Mouse (Mus musculus) spleen, adult 2 months (tissue): ENCODE results near the gene 1300017J02Rik. TPM values are rescaled to one million over a fixed set of nuclear protein-coding genes. Genes with fewer than 3 reads are reported as not detected.

Source experiments
- DNase-seq, 2 experiments: peaks; one replicate each; pipeline versions ENCODE4 v3.0.0 to v3.0.0-alpha.2; 2012 to 2021; ENCODE audit warnings: low spot score in 2 of 2, low read depth in 1 of 2
- H3K27ac ChIP-seq: fragments of 200-500 bp; 2 replicates; pipeline ENCODE4 v1.5.1; 2012; ENCODE audit warnings: low read length, inconsistent platforms; ENCODE audit not compliant: insufficient read depth
- H3K27me3 ChIP-seq: fragments of 200-500 bp; 2 replicates; pipeline ENCODE4 v1.6.1; 2012; ENCODE audit warnings: mild to moderate bottlenecking, moderate library complexity, low read length, inconsistent platforms; ENCODE audit not compliant: control insufficient read depth, insufficient read depth
- H3K36me3 ChIP-seq: fragments of 200-500 bp; 2 replicates; pipeline ENCODE4 v1.6.1; 2012; ENCODE audit warnings: mild to moderate bottlenecking, low read length, inconsistent platforms; ENCODE audit not compliant: control insufficient read depth, insufficient read depth
- H3K4me1 ChIP-seq: fragments of 200-500 bp; 2 replicates; pipeline ENCODE4 v1.6.1; 2011; ENCODE audit warnings: inconsistent platforms; ENCODE audit not compliant: control insufficient read depth, insufficient read depth, insufficient read length
- H3K4me3 ChIP-seq: fragments of 200-500 bp; 2 replicates; pipeline ENCODE4 v1.5.1; 2011; ENCODE audit warnings: mild to moderate bottlenecking, inconsistent platforms; ENCODE audit not compliant: insufficient read depth, insufficient read length; ENCODE audit errors: extremely low read depth
- CTCF ChIP-seq: fragments of 200-500 bp; IDR thresholded peaks from 2 replicates; pipeline ENCODE4 v1.5.1; 2011; ENCODE audit warnings: mild to moderate bottlenecking, inconsistent platforms; ENCODE audit not compliant: insufficient read depth, insufficient read length, insufficient replicate concordance; ENCODE audit errors: extremely low read depth
- POLR2A ChIP-seq: fragments of 200-500 bp; IDR thresholded peaks from 2 replicates; pipeline ENCODE4 v1.6.1; 2011; ENCODE audit warnings: low read depth, low read length, inconsistent platforms
- WGBS: fragments of 180-500 bp; shearing (Covaris S2); methylation state at CpG from one replicate; pipeline ENCODE4 v1.1.7; 2018; 5-methylcytosine and 5-hydroxymethylcytosine counted together
- polyA plus RNA-seq: library from polyadenylated mRNA; depleted of rRNA; stranded (reverse); fragments of >200 nt; gene quantifications from 2 replicates; pipeline ENCODE4 v1.2.3, GENCODE M21; 2012

Gene 1300017J02Rik
- polyA plus RNA-seq, 1 experiment, result 8.0 TPM

GRCm38 (mm10) chr9:103326449-103326848 is 21.6 kb upstream of the 1300017J02Rik start:
- Histone ChIP-seq H3K4me1 (no peaks in the 10 kb centered on the region), H3K27me3 (no peaks in the 10 kb centered on the region), H3K36me3 (peaks cover 48% of the 10 kb centered on the region), H3K4me3 (no peak overlapping the region), H3K27ac (no peak overlapping the region)
- 85% methylated on average over 9 of the region's 9 CpGs for WGBS
- TF ChIP-seq POLR2A (no peak), CTCF (no peak)
- DNase-seq, result no peak

- Histone ChIP-seq H3K36me3 (peaks cover 51% of the 10 kb centered on the region), H3K4me3 (no peak overlapping the region), H3K27me3 (no peaks in the 10 kb centered on the region), H3K4me1 (no peaks in the 10 kb centered on the region), H3K27ac (no peak overlapping the region)
- DNase-seq, result no peak
- TF ChIP-seq POLR2A, result no peak
- no peak for TF ChIP-seq CTCF
- WGBS, result 79% methylated on average over 1 of the region's 2 CpGs
Measured at GRCm38 (mm10) chr9:103324678-103325077, 19.8 kb upstream of the 1300017J02Rik start.

DNA sequence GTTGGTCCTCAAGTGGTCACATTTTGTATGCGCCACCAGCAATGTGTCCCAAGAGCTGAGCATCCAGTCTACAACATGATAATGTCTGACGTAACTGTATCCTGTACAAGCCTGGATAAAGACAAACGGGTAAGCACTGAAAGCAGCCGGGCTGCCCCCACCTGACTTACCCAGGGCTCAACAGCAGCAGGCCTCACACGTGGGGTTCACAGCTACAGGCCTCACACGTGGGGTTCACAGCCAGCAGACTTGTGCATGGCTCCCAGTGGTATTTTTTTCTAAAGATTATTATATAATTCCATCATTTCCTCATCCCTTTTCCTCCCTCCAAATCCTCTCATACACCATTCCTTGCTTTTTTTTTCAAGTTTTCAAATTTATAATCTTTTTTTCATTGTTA is 5.0 kb upstream of the 1300017J02Rik start:
- TF ChIP-seq POLR2A, result no peak
- no peak for TF ChIP-seq CTCF
- H3K36me3 ChIP-seq, result peaks cover 26% of the 10 kb centered on the region
- WGBS, result 92% methylated on average over 6 of the region's 6 CpGs
- H3K27ac ChIP-seq, result no peak overlapping the region
- H3K4me1 ChIP-seq, result peaks cover 2% of the 10 kb centered on the region
- no peak for DNase-seq
- H3K27me3 ChIP-seq, result no peaks in the 10 kb centered on the region
- H3K4me3 ChIP-seq, result no peak overlapping the region

GRCm38 (mm10) chr9:103305332-103306041 is 605 bp upstream of the 1300017J02Rik start:
- no peak for DNase-seq
- Histone ChIP-seq H3K27ac (peak overlapping the region; percentile 53), H3K4me3 (peak overlapping the region; percentile 93), H3K4me1 (peaks cover 2% of the 10 kb centered on the region), H3K36me3 (peaks cover 9% of the 10 kb centered on the region), H3K27me3 (no peaks in the 10 kb centered on the region)
- TF ChIP-seq CTCF (no peak), POLR2A (no peak)
- under 1% methylated on average over 40 of the region's 40 CpGs for WGBS

DNA sequence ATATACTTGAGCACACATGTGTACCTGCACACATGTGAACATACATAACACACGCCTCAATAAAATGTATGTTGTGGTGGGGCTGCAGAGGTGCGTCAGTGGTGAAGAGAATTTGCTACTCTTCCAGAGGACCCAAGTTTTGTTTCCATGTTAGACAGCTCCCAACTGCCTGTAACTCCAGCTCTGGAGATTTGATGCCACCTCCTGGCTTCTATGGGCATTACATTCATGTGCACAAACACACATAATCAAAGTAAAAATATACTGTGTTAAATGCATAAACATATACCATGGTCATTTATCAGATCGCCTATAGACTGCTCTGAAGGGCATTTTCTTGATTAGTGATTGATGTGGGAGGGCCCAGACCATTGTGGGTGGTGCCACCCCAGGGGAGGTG is 2.2 kb downstream of the 1300017J02Rik start:
- peaks cover 2% of the 10 kb centered on the region for H3K4me1 ChIP-seq
- H3K36me3 ChIP-seq, result 0 out of 2 replicates have a peak, but pooled peaks cover 1% of the 10 kb centered on the region
- TF ChIP-seq POLR2A (no peak), CTCF (peak; percentile 25; the same call in 1 of the 2 replicates)
- H3K4me3 ChIP-seq, result no peak overlapping the region
- no peak overlapping the region for H3K27ac ChIP-seq
- no peaks in the 10 kb centered on the region for H3K27me3 ChIP-seq
- peak in 1 of 2 experiments; percentile 42 for DNase-seq
- 68% methylated on average over 3 of the region's 3 CpGs for WGBS

DNA sequence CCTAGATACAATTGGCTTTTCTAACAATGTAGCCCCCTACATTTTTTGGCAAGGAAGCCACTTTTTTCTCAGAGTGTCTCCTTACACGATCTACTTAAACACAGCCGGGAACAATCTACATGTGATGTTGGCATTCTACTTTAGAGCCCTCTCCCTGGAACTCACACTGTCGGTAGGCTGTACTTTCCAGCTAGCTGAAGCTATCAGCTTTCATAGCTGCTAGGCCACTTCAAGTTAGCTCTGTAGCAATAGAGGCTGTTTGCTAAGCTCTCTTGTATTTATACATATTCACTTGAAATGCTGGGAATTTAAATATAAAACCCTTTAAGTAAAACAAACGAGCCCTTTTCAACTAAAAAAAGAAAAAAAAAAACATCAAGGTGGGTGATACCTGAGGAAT is 2.6 kb downstream of the 1300017J02Rik start:
- TF ChIP-seq POLR2A (no peak), CTCF (no peak)
- Histone ChIP-seq H3K4me1 (peaks cover 2% of the 10 kb centered on the region), H3K27me3 (no peaks in the 10 kb centered on the region), H3K4me3 (no peak overlapping the region), H3K36me3 (no peaks in the 10 kb centered on the region), H3K27ac (no peak overlapping the region)
- WGBS, result 86% methylated on average over 4 of the region's 4 CpGs
- DNase-seq, result no peak

GRCm38 (mm10) chr9:103301086-103301485 is 3.8 kb downstream of the 1300017J02Rik start:
- Histone ChIP-seq H3K4me1 (peaks cover 2% of the 10 kb centered on the region), H3K27me3 (no peaks in the 10 kb centered on the region), H3K36me3 (no peaks in the 10 kb centered on the region), H3K4me3 (no peak overlapping the region), H3K27ac (no peak overlapping the region)
- DNase-seq, result no peak
- 83% methylated on average over 8 of the region's 8 CpGs for WGBS
- TF ChIP-seq POLR2A (no peak), CTCF (no peak)
